Mouse (Mus musculus) brain, embryonic 14.5 days (tissue): ENCODE results near the gene Tgfbr1.

Experiments
- CTCF ChIP-seq: fragments of 200-500 bp; IDR thresholded peaks from 2 replicates; pipeline ENCODE4 v1.5.1; 2012; ENCODE audit warnings: inconsistent platforms, mild to moderate bottlenecking, moderate library complexity, borderline replicate concordance; ENCODE audit not compliant: insufficient read depth, insufficient read length; ENCODE audit errors: extremely low read depth
- POLR2A ChIP-seq: fragments of 200-500 bp; IDR thresholded peaks from 2 replicates; pipeline ENCODE4 v1.6.1; 2012; ENCODE audit warnings: mild to moderate bottlenecking, inconsistent platforms, borderline replicate concordance; ENCODE audit not compliant: poor library complexity, insufficient read depth, insufficient read length, severe bottlenecking; ENCODE audit errors: extremely low read depth

GRCm38 (mm10) chr4:47427606-47428005, 74.6 kb downstream of the Tgfbr1 start:
- TF ChIP-seq POLR2A (no peak), CTCF (no peak)
